Mouse (Mus musculus) kidney, adult 18-20 months (tissue): ENCODE measurements around the gene BC030499.
A peak's percentile ranks its signal among the peaks of the same experiment; 100 is the strongest.
"Not testable (repeated sequence)": the region's sequence is repeated elsewhere in the genome, so short reads cannot be mapped to it uniquely, and the experiment has no call there.

Experiments used
- DNase-seq: peaks from one replicate; pipeline ENCODE4 v3.0.0; 2021

The BC030499 gene

DNA sequence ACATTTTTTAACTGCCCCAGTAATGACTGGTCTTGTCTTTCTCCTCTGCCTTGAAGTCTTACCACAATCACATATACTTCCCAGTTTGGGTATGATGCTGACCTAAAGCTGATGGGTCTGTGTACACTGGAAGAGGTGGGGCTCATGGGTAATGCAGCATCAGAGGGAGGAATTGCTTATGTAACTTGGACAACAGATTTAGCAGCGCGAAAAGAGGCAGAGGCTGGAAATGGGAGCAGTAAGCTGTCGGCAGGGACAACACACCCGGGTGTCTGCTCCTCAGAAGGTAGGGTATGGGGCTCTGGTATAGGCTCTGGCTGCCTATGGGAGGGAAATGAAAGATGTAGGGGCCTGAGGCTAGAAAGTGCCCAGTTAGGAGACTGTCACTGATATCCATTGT, at the start of gene BC030499:
TSS of gene BC030499 (plus strand) at position 188 of the 400 bp plus-strand sequence.
- no peak for DNase-seq

GRCm38 (mm10) chr11:78245261-78245626, 45.4 kb upstream of the BC030499 start:
- no peak for DNase-seq

GRCm38 (mm10) chr11:78245627-78246317, 44.9 kb upstream of the BC030499 start, which contains the start of the genes Sdf2 and Supt6:
Sdf2 (plus strand) TSS chr11:78245746.
Supt6 (minus strand) TSS chr11:78245987.
- DNase-seq: peak; percentile 96

- no peak for DNase-seq
These were observed 44.2 kb upstream of the BC030499 start for GRCm38 (mm10) chr11:78246318-78247011.

GRCm38 (mm10) chr11:78247012-78247348, 43.7 kb upstream of the BC030499 start:
- DNase-seq: no peak

GRCm38 (mm10) chr11:78247727-78248140, 42.9 kb upstream of the BC030499 start:
- no peak for DNase-seq

DNA sequence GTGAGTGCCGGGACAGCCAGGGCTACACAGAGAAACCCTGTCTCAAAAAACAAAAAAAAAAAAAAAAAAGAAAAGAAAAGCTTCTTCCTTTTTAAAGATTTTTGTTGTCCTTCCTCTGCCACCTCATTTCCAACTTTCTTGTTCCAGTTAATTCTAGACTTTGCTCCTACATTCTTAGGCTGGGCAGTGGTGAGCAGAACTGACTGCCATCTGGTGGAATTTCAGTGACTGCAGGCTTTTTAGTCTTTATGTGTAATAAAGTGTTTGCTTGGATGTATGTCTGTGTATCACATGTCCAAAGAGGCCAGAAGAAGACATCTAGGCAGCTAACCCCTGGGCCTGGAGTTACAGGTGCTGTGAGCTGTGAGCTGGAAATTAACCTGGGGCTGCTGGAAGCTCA, 34.0 kb upstream of the BC030499 start:
- no peak for DNase-seq

DNA sequence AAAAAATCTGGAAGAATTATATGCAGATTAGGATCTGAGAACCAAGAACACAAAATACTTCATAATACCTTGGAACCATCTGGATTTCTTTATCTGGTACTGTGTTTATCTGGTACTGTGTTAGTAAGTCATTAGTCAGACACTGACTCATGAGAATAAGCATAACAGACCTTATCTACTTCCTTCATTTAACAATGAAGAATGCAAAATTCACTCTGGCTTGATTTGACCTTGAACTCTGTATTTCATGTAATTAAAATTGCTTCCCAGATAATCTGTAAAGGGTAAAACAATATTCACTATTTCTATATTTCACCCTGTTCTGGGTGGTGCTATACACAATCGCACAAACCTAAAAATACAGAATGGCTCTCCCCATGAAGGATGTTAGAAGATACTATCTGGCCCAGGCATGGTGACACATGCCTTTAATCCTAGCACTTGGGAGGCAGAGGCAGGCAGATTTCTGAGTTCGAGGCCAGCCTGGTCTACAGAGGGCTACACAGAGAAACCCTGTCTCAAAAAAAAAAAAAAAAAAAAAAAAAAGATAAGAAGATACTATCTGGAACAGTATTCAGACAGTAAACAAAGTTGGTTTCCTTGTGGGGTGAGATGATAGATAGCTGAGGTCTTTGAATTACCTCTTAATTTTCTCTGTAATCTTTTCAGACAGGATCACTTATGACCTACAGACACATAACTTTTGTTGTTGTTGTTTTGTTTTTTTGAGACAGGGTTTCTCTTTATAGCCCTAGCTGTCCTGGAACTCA, 30.0 kb upstream of the BC030499 start:
- DNase-seq: no peak

GRCm38 (mm10) chr11:78261380-78262352, 29.0 kb upstream of the BC030499 start, which contains the start of gene 2610507B11Rik:
2610507B11Rik (plus strand) TSS chr11:78261752.
- DNase-seq: peak; percentile 91

DNA sequence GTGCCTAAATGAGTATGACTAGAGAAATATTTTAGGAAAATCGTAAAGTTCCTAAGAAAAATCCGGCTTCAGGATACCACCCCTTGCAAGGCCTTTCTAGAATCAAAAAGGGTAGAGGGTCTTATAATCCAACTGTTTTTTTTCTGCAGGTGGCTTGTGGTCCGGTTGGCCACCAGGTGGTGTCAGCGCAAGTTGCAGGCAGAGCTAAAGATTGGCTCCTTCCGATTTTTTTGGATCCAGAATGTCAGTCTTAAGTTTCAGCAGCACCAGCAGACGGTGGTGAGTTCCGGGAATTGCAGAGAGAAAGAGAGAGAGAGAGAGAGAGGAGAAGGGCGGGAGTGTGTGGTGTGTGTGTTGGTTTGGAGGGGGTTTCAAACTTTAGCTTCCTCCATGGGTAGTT, 28.1 kb upstream of the BC030499 start:
- peak; percentile 58 for DNase-seq

DNA sequence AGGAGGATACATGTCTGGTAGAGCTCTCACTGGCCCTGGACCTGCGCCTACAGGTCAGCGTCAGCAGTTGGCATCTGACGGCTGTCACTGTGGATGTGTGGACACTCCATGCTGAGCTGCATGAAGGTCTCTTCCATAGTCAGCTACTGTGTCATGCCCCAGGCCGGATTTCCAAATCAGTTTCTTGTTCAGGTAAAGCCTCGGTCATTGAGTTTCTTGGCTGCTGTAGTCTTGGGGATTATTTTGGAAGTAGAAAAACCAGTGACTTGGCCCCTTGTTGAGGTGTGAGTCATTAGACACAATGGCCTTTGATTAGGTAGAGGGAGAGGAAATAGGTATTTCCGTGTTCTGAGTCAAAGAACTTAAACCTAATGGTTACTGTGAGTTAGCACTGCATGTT, 25.1 kb upstream of the BC030499 start:
- DNase-seq: no peak

- DNase-seq: no peak
These were observed 18.7 kb upstream of the BC030499 start for GRCm38 (mm10) chr11:78271986-78272385.

GRCm38 (mm10) chr11:78275596-78275995, 15.0 kb upstream of the BC030499 start:
- DNase-seq: no peak

DNA sequence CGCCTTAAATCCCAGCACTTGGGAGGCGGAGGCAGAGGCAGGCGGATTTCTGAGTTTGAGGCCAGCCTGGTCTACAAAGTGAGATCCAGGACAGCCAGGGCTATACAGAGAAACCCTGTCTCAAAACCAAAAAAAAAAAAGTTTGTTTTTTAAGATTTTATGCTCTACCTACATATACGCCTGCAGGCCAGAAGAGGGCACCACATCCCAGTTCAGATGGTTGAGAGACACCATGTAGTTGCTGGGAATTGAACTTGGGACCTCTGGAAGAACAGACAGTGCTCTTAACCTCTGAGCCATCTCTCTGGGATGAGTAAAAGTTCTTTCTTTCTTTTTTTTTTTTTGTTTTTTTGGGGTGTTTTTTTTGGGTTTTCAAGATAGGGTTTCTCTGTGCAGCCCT, 14.5 kb upstream of the BC030499 start:
- not testable (repeated sequence) for DNase-seq

DNA sequence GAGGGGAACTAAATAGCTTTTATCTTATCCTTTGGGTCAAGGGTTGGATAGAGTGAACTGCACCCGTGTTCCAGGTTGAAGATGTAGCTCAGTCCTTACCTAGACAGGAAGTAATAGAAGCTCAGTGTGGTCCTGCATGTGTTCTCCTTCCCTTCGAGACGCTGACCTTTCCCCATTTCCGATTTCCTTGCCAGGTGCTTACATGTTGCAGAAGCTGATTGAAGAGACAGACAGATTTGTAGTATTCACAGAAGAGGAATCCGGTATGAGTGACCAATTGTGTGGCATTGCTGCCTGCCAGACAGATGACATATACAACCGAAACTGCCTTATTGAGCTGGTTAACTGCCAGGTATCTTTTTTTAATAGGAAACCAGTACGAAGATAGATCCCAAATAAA, 11.8 kb upstream of the BC030499 start:
- no peak for DNase-seq

DNA sequence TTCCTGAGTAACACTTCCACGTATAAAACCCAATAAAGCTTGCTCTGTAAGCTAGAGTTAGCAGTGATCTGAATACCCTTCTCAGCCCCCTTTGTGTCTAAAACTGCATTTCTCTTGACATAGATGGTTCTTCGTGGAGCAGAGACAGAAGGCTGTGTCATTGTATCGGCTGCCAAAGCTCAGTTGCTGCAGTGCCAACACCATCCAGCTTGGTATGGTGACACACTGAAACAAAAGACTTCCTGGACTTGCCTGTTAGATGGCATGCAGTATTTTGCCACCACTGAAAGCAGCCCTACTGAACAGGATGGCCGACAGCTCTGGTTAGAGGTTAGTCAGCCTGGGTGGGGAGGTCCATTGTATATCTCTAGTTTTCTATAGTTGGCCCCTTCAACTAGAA, 11.1 kb upstream of the BC030499 start:
- DNase-seq: no peak

- DNase-seq: no peak
These were observed 1.4 kb upstream of the BC030499 start for GRCm38 (mm10) chr11:78289146-78289763.

GRCm38 (mm10) chr11:78294585-78294984, 3.9 kb downstream of the BC030499 start:
- no peak for DNase-seq

GRCm38 (mm10) chr11:78300917-78301316, 10.3 kb downstream of the BC030499 start:
- DNase-seq: no peak

- peak; percentile 92 for DNase-seq
These were observed 10.9 kb downstream of the BC030499 start, which contains the start of gene Spag5 for GRCm38 (mm10) chr11:78301357-78302084. Spag5 (plus strand) TSS chr11:78301529.

- DNase-seq: no peak
These were observed 14.6 kb downstream of the BC030499 start for GRCm38 (mm10) chr11:78305272-78305671.
